Mouse (Mus musculus) erythroblast, adult 5-6 weeks (primary cell): Measurements from ENCODE around the gene Ttc17. TPM values are rescaled to one million over a fixed set of nuclear protein-coding genes. Genes with fewer than 3 reads are reported as not detected.
A peak's percentile ranks its signal among the peaks of the same experiment; 100 is the strongest.
"Not testable (repeated sequence)": the region's sequence is repeated elsewhere in the genome, so short reads cannot be mapped to it uniquely, and the experiment has no call there.

Source experiments
- ATAC-seq: replicated peaks from 2 replicates; pipeline ENCODE4 v1.8.0; 2016; ENCODE audit warnings: moderate number of reproducible peaks, mild to moderate bottlenecking, moderate TSS enrichment, inconsistent platforms; ENCODE audit not compliant: poor library complexity, low FRiP score, severe bottlenecking
- total RNA-seq, 2 experiments: library from RNA; stranded (forward) in 1 of 2; stranded (reverse) in 1 of 2; fragments of 150-400 nt in 1 of 2; fragments of 200-764, 138-1000 nt in 1 of 2; gene quantifications; 2 replicates each; pipeline versions ENCODE4 v1.2.3 to v1.2.4; 2015 to 2017; ENCODE audit warnings: low replicate concordance in 2 of 2

Gene Ttc17
- total RNA-seq (2015; ENCODE audit: low replicate concordance) = 3.5 and 11.5 TPM in 2 replicates
- 12.4 and 13.5 TPM in 2 replicates for total RNA-seq (2017; ENCODE audit: low replicate concordance)

- ATAC-seq = peak; percentile 99
Measured at GRCm38 (mm10) chr2:94406083-94406957, at the start of gene Ttc17. Gene Ttc17 (minus strand): TSS chr2:94406689.

GRCm38 (mm10) chr2:94449643-94450042 is 43.2 kb upstream of the Ttc17 start:
- no peak for ATAC-seq

GRCm38 (mm10) chr2:94436952-94437351 is 30.5 kb upstream of the Ttc17 start:
- peak; percentile 34 for ATAC-seq

- no peak for ATAC-seq
Measured at GRCm38 (mm10) chr2:94435481-94435880, 29.0 kb upstream of the Ttc17 start.

- peak; percentile 59; the same call in 1 of the 2 replicates for ATAC-seq
Measured at GRCm38 (mm10) chr2:94434833-94435232, 28.3 kb upstream of the Ttc17 start.

GRCm38 (mm10) chr2:94432214-94432613 is 25.7 kb upstream of the Ttc17 start:
- ATAC-seq = no peak

GRCm38 (mm10) chr2:94428456-94428855 is 22.0 kb upstream of the Ttc17 start:
- no peak for ATAC-seq

GRCm38 (mm10) chr2:94407441-94407840 is 952 bp upstream of the Ttc17 start:
- no peak for ATAC-seq

- ATAC-seq = no peak; the same call in 1 of the 2 replicates
Measured at GRCm38 (mm10) chr2:94407021-94407420, 532 bp upstream of the Ttc17 start.

GRCm38 (mm10) chr2:94405397-94406082 is 949 bp downstream of the Ttc17 start:
- ATAC-seq = peak; percentile 39

- no peak for ATAC-seq
Measured at GRCm38 (mm10) chr2:94404512-94405240, 1.8 kb downstream of the Ttc17 start.

GRCm38 (mm10) chr2:94402561-94402960 is 3.9 kb downstream of the Ttc17 start:
- ATAC-seq = no peak

- ATAC-seq = no peak
Measured at GRCm38 (mm10) chr2:94402096-94402495, 4.4 kb downstream of the Ttc17 start.

GRCm38 (mm10) chr2:94401006-94401405 is 5.5 kb downstream of the Ttc17 start:
- no peak for ATAC-seq

GRCm38 (mm10) chr2:94398138-94398970 is 8.1 kb downstream of the Ttc17 start:
- no peak for ATAC-seq

GRCm38 (mm10) chr2:94397453-94397852 is 9.0 kb downstream of the Ttc17 start:
- no peak for ATAC-seq

- no peak for ATAC-seq
Measured at GRCm38 (mm10) chr2:94396325-94396724, 10.2 kb downstream of the Ttc17 start.

GRCm38 (mm10) chr2:94391127-94391526 is 15.4 kb downstream of the Ttc17 start:
- not testable (repeated sequence) for ATAC-seq

- no peak for ATAC-seq
Measured at GRCm38 (mm10) chr2:94389000-94389399, 17.5 kb downstream of the Ttc17 start.
